Mouse (Mus musculus): ENCODE results near the gene Jazf1. TPM values are rescaled to one million over a fixed set of nuclear protein-coding genes. Genes with fewer than 3 reads are reported as not detected.

Jazf1 gene
- total RNA-seq (2021): under 1 TPM; 0.34 to 0.52 TPM
- long read RNA-seq, experiment 1: 0 reads
- long read RNA-seq, experiment 2: 0 reads

GRCm38 (mm10) chr6:53067989-53068874, at the start of gene Jazf1:
Gene Jazf1, minus strand, starts transcription at chr6:53068631.
- peak; percentile 19 for DNase-seq (ENCODE audit: low spot score)

- no peak for DNase-seq (ENCODE audit: low spot score)
Observed at GRCm38 (mm10) chr6:53117855-53118254, 49.4 kb upstream of the Jazf1 start.

GRCm38 (mm10) chr6:53086879-53087278, 18.4 kb upstream of the Jazf1 start:
- no peak for DNase-seq (ENCODE audit: low spot score)

GRCm38 (mm10) chr6:53081241-53081640, 12.8 kb upstream of the Jazf1 start:
- no peak for DNase-seq (ENCODE audit: low spot score)

- peak; percentile 29 for DNase-seq (ENCODE audit: low spot score)
Observed at GRCm38 (mm10) chr6:53078671-53079070, 10.2 kb upstream of the Jazf1 start.

- no peak for DNase-seq (ENCODE audit: low spot score)
Observed at GRCm38 (mm10) chr6:53071732-53072131, 3.3 kb upstream of the Jazf1 start.

- no peak for DNase-seq (ENCODE audit: low spot score)
Observed at GRCm38 (mm10) chr6:53069976-53070575, 1.6 kb upstream of the Jazf1 start.

- DNase-seq (ENCODE audit: low spot score): no peak
Observed at GRCm38 (mm10) chr6:53068875-53069178, 396 bp upstream of the Jazf1 start.

- DNase-seq (ENCODE audit: low spot score): no peak
Observed at GRCm38 (mm10) chr6:53067446-53067988, 914 bp downstream of the Jazf1 start.

- no peak for DNase-seq (ENCODE audit: low spot score)
Observed at GRCm38 (mm10) chr6:53066978-53067377, 1.5 kb downstream of the Jazf1 start.

- no peak for DNase-seq (ENCODE audit: low spot score)
Observed at GRCm38 (mm10) chr6:53064070-53064469, 4.4 kb downstream of the Jazf1 start.

GRCm38 (mm10) chr6:53054909-53055308, 13.5 kb downstream of the Jazf1 start:
- no peak for DNase-seq (ENCODE audit: low spot score)

- DNase-seq (ENCODE audit: low spot score): no peak
Observed at GRCm38 (mm10) chr6:53045501-53045900, 22.9 kb downstream of the Jazf1 start.

GRCm38 (mm10) chr6:53038176-53038575, 30.3 kb downstream of the Jazf1 start:
- no peak for DNase-seq (ENCODE audit: low spot score)

- no peak for DNase-seq (ENCODE audit: low spot score)
Observed at GRCm38 (mm10) chr6:53034362-53035011, 33.9 kb downstream of the Jazf1 start.

- no peak for DNase-seq (ENCODE audit: low spot score)
Observed at GRCm38 (mm10) chr6:53032730-53033484, 35.5 kb downstream of the Jazf1 start.

GRCm38 (mm10) chr6:53022069-53022468, 46.4 kb downstream of the Jazf1 start:
- no peak for DNase-seq (ENCODE audit: low spot score)

GRCm38 (mm10) chr6:53021081-53021480, 47.4 kb downstream of the Jazf1 start:
- DNase-seq (ENCODE audit: low spot score): no peak

GRCm38 (mm10) chr6:53017357-53018205, 50.9 kb downstream of the Jazf1 start:
- DNase-seq (ENCODE audit: low spot score): no peak
